Mouse (Mus musculus): ENCODE results near the gene Dact1.

DNA sequence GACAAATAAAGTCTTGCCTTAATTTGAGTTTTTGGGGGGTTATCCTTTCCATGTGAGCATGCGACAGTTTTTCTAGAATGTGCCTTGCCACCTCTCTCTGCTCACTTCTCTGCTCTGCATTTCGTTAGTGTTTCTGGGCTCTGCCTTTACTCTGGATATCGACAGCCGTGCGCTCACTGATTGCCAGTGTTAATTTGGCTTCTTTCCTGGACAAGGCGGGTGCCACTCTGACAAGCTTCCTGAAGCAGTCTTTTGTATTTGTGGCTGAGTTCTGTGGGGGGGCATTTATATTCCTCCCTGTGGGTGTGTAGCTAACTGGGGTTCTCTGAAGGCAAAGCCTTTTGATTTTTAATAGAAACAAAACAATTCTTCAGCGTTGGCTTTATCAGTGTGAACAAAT, 54.4 kb downstream of the Dact1 start:
- no peak for TF ChIP-seq CTCF (IDR thresholded peaks at IDR 0.05)
- no peak for TF ChIP-seq EP300 (IDR thresholded peaks at IDR 0.05)

All from lung, postnatal 0 days (tissue).